Mouse (Mus musculus) lung, adult 2 months (tissue): ENCODE measurements at regions not wholly inside any gene's neighbourhood (a gene's known extent, or its start where the extent isn't known, plus 50 kb on each side); places are given as distances from the start of the nearest gene placed in this dataset.

ENCODE experiments used
- CTCF ChIP-seq: fragments of 200-500 bp; IDR thresholded peaks from 2 replicates; pipeline ENCODE4 v1.5.1; 2011; ENCODE audit warnings: mild to moderate bottlenecking, low read length, control low read depth; ENCODE audit not compliant: insufficient read depth
- POLR2A ChIP-seq: fragments of 200-500 bp; IDR thresholded peaks from 2 replicates; pipeline ENCODE4 v1.6.1; 2011; ENCODE audit warnings: low read depth, mild to moderate bottlenecking, control low read depth, low read length, borderline replicate concordance; ENCODE audit errors: extremely low read depth

DNA sequence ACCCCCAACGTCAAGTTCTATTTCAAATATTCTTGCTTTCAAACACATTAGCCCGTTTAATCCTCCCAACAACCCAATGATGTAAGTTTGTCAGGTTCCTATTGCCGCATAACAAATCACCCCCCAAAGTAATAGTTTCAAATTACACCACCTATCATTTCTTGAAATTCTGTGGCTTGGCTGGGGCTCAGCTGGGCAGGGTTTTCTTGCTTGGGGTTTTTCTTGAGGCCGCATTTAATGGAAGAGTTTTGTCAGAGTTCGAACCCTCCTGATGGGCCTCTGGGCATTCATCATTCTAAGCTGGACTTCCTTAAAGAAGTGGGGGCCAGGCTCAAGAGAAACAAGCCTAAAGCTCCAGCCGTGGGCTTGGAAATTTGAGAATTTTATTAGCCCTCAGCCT, 178.1 kb upstream of the Habp2 start:
- TF ChIP-seq POLR2A (no peak), CTCF (no peak)
